Mouse (Mus musculus) megakaryocyte, embryonic 14.5 days (primary cell): Measurements from ENCODE around the gene Selenon.

Experiments used
- FLI1 ChIP-seq: IDR thresholded peaks from 2 replicates; pipeline ENCODE4 v1.6.1; 2012; ENCODE audit warnings: low read length, inconsistent platforms, mixed read lengths
- GATA1 ChIP-seq: IDR thresholded peaks from 3 replicates; pipeline ENCODE4 v1.6.1; 2012; ENCODE audit warnings: mixed read lengths, low read length, inconsistent platforms, borderline replicate concordance

DNA sequence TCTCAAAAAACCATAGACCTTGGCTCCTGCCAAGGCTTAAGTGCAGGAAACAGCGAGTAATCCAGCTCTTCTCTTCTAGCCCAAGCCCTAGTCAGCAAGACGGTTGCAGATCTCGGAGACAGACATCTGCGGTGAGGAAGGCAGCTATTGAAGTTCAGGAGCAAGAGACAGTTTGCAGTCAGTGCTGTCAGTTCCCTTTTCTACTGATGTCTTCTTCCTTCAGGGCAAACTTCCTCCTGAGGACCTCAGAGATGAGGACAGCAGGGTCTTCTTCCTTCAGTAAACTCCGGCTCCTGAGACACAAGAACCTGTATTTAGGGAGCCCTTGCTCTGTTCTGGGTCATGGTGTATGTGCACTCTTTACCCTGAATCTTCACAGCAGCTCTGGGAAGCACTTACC is 25.7 kb downstream of the Selenon start:
- no peak for TF ChIP-seq FLI1
- TF ChIP-seq GATA1 = no peak
